Mouse (Mus musculus): ENCODE measurements around the gene Hook2. TPM values are rescaled to one million over a fixed set of nuclear protein-coding genes. Genes with fewer than 3 reads are reported as not detected.

Hook2 gene
- 0.54 and 1.8 TPM in 2 replicates for total RNA-seq (2023)

GRCm38 (mm10) chr8:84990349-84990748 lies at the start of gene Hook2:
Gene Hook2 (plus strand): TSS chr8:84990603.

GRCm38 (mm10) chr8:84946528-84947240 lies 43.7 kb upstream of the Hook2 start, which contains the start of gene Rtbdn:
Gene Rtbdn (plus strand): TSS chr8:84946991.

GRCm38 (mm10) chr8:84969241-84970134 lies 20.9 kb upstream of the Hook2 start, which contains the start of the genes Gm49661, Prdx2 and Rnaseh2a:
Gene Gm49661 (minus strand): TSS chr8:84969433.
Gene Prdx2 (plus strand): TSS chr8:84969587.
Gene Rnaseh2a (minus strand): TSS chr8:84969767.

GRCm38 (mm10) chr8:84978248-84978940 lies 12.0 kb upstream of the Hook2 start, which contains the start of gene Junb:
Gene Junb (minus strand): TSS chr8:84978718.

GRCm38 (mm10) chr8:85014431-85014830 lies 24.0 kb downstream of the Hook2 start, which contains the start of gene Best2:
Gene Best2 (minus strand): TSS chr8:85014531.

GRCm38 (mm10) chr8:85025098-85025932 lies 34.9 kb downstream of the Hook2 start, which contains the start of gene Asna1:
Gene Asna1 (minus strand): TSS chr8:85025281.

GRCm38 (mm10) chr8:85026670-85027515 lies 36.5 kb downstream of the Hook2 start, which contains the start of gene Trir:
Gene Trir (plus strand): TSS chr8:85026823.

GRCm38 (mm10) chr8:85036718-85037365 lies 46.4 kb downstream of the Hook2 start, which contains the start of gene Tnpo2:
Gene Tnpo2 (plus strand): TSS chr8:85036915.

Other genes with a start within 250 kb of the Hook2 start
- gene Nfix, start 190.3 kb upstream of the Hook2 start, total RNA-seq (2023) = 11.2 and 14.3 TPM in 2 replicates
- gene Dand5, start 167.8 kb upstream of the Hook2 start, total RNA-seq (2023) = 0.38 and 1.1 TPM in 2 replicates
- 4.2 and 5.3 TPM in 2 replicates for gene Gadd45gip1, start 159.1 kb upstream of the Hook2 start, total RNA-seq (2023)
- 23.0 and 25.5 TPM in 2 replicates for gene Rad23a, start 149.9 kb upstream of the Hook2 start, total RNA-seq (2023)
- 301 and 316 TPM in 2 replicates for gene Calr, start 143.7 kb upstream of the Hook2 start, total RNA-seq (2023)
- gene Farsa, start 133.6 kb upstream of the Hook2 start, total RNA-seq (2023) = 26.9 and 37.7 TPM in 2 replicates
- gene Syce2, start 118.5 kb upstream of the Hook2 start, total RNA-seq (2023) = 7.3 and 11.1 TPM in 2 replicates
- gene Gcdh, start 96.7 kb upstream of the Hook2 start, total RNA-seq (2023) = 5.3 and 5.7 TPM in 2 replicates
- gene Klf1, start 88.7 kb upstream of the Hook2 start, total RNA-seq (2023) = 1.0 TPM in 1 of 2 replicates, not detected in the other
- gene Dnase2a, start 82.0 kb upstream of the Hook2 start, total RNA-seq (2023) = 15.4 and 20.9 TPM in 2 replicates
- gene Mast1, start 53.2 kb upstream of the Hook2 start, total RNA-seq (2023) = 0.09 and 0.70 TPM in 2 replicates
- gene Rtbdn, start 43.6 kb upstream of the Hook2 start, total RNA-seq (2023) = not detected in 2 replicates
- not detected in 2 replicates for gene Gm49661, start 21.2 kb upstream of the Hook2 start, total RNA-seq (2023)
- gene Prdx2, start 21.0 kb upstream of the Hook2 start, total RNA-seq (2023) = 32.5 and 39.5 TPM in 2 replicates
- 19.9 and 24.8 TPM in 2 replicates for gene Rnaseh2a, start 20.8 kb upstream of the Hook2 start, total RNA-seq (2023)
- gene Junb, start 11.9 kb upstream of the Hook2 start, total RNA-seq (2023) = 1,149 and 1,207 TPM in 2 replicates
- gene Best2, start 23.9 kb downstream of the Hook2 start, total RNA-seq (2023) = not detected in 2 replicates
- 53.9 and 55.6 TPM in 2 replicates for gene Asna1, start 34.7 kb downstream of the Hook2 start, total RNA-seq (2023)
- 154 and 161 TPM in 2 replicates for gene Trir, start 36.2 kb downstream of the Hook2 start, total RNA-seq (2023)
- gene Tnpo2, start 46.3 kb downstream of the Hook2 start, total RNA-seq (2023) = 28.2 and 28.5 TPM in 2 replicates
- 4.7 and 10.4 TPM in 2 replicates for gene Fbxw9, start 69.5 kb downstream of the Hook2 start, total RNA-seq (2023)
- gene Gm5741, start 77.4 kb downstream of the Hook2 start, total RNA-seq (2023) = not detected in 2 replicates
- gene Dhps, start 81.2 kb downstream of the Hook2 start, total RNA-seq (2023) = 37.9 and 52.8 TPM in 2 replicates
- gene Wdr83os, start 90.1 kb downstream of the Hook2 start, total RNA-seq (2023) = 28.6 and 31.0 TPM in 2 replicates
- 8.1 and 13.9 TPM in 2 replicates for gene Wdr83, start 90.7 kb downstream of the Hook2 start, total RNA-seq (2023)
- 289 and 376 TPM in 2 replicates for gene Man2b1, start 92.7 kb downstream of the Hook2 start, total RNA-seq (2023)
- not detected in 2 replicates for gene Zfp791, start 132.5 kb downstream of the Hook2 start, total RNA-seq (2023)
- gene Cks1brt, start 161.3 kb downstream of the Hook2 start, total RNA-seq (2023) = not detected in 2 replicates
- gene Olfr371, start 235.4 kb downstream of the Hook2 start, total RNA-seq (2023) = not detected in 2 replicates